Mouse (Mus musculus): ENCODE measurements around the gene Xirp2.

DNA sequence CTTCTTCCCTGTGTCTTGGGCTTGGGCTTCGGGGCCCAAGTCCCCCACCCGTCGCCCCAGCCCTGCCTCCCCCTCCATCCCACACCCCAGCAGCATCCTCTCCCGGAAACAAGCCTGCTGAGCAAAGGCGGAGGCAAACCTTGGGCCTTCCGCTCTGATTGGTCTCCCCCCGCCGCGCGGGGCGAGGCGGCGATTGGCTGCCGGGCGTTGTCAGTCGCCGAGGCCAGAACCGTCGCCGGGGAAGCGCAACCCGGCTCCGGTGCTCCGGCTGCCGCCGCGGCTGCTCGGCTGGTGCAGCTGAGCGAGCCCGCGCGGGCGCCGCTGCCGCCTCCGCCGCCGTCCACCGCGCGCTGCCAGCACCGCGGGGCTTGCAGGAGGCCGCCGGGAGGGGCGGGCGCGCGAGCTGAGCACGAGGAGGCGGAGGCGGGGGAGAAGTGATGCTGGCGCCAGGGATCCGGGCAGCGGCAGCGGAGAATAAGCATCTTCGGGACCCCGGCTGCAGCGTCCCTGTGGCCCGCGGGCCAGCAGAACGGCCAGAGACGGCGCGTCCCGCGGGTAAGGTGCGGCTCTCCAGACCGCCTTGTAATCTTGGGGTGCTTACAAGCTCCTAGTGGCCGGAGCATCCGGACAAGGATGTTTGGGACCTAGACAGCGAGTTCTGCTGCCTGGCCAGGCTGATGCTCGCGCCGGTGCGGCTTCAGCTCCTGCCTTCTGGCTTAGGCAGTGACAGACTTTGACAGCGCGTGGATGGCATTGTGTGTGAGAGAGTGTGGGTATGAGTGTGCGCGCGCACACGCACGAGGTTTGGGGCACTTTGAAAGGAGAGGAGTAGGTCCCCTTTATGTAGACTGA, 119.9 kb downstream of the Xirp2 start, which contains the start of gene B3galt1:
- peak; percentile 86 for TF ChIP-seq POLR2A (IDR thresholded peaks at IDR 0.05; ENCODE audit: insufficient read depth, low read depth, low read length)
- TF ChIP-seq CTCF (IDR thresholded peaks at IDR 0.05; ENCODE audit: insufficient read depth, low read depth, low read length): no peak

Measured in olfactory bulb, adult 2 months (tissue).